Mouse (Mus musculus) limb, embryonic 11.5 days (tissue): ENCODE results near the gene Tmem91. TPM values are rescaled to one million over a fixed set of nuclear protein-coding genes. Genes with fewer than 3 reads are reported as not detected.

ENCODE experiments used
- ATAC-seq: fragments of 200-750 bp; cut with Nextera tagmentation; 2 replicates; pipeline ENCODE4 v1.8.0; 2017; ENCODE audit warnings: low read depth; ENCODE audit not compliant: insufficient number of reproducible peaks, low FRiP score, low TSS enrichment
- DNase-seq: peaks from one replicate; pipeline ENCODE4 v3.0.0-alpha.2; 2015; ENCODE audit warnings: low spot score
- H3K27ac ChIP-seq: fragments of 300-500 bp; sonication (generic); replicated peaks from 2 replicates; pipeline ENCODE4 v1.5.1; 2014; ENCODE audit warnings: low read depth, mild to moderate bottlenecking, low read length
- H3K27me3 ChIP-seq: fragments of 300-500 bp; sonication (generic); 2 replicates; pipeline ENCODE4 v1.6.1; 2014; ENCODE audit warnings: mild to moderate bottlenecking, low read length, mixed read lengths; ENCODE audit not compliant: control insufficient read depth, insufficient read depth
- H3K36me3 ChIP-seq: fragments of 300-500 bp; sonication (generic); 2 replicates; pipeline ENCODE4 v1.6.1; 2014; ENCODE audit warnings: mild to moderate bottlenecking, low read length, moderate library complexity, mixed read lengths; ENCODE audit not compliant: control insufficient read depth, insufficient read depth
- H3K4me1 ChIP-seq: fragments of 300-500 bp; sonication (generic); 2 replicates; pipeline ENCODE4 v1.6.1; 2014; ENCODE audit warnings: low read length, mixed read lengths; ENCODE audit not compliant: control insufficient read depth, insufficient read depth
- H3K4me2 ChIP-seq: fragments of 300-500 bp; sonication (generic); 2 replicates; pipeline ENCODE4 v1.6.1; 2014; ENCODE audit warnings: low read depth, mild to moderate bottlenecking, moderate library complexity; ENCODE audit not compliant: severe bottlenecking
- H3K4me3 ChIP-seq: fragments of 300-500 bp; sonication (generic); 2 replicates; pipeline ENCODE4 v1.5.1; 2014; ENCODE audit warnings: low read depth, low read length
- H3K9ac ChIP-seq: fragments of 300-500 bp; sonication (generic); 2 replicates; pipeline ENCODE4 v1.6.1; 2014; ENCODE audit warnings: mild to moderate bottlenecking, low read length
- H3K9me3 ChIP-seq: fragments of 300-500 bp; sonication (generic); 2 replicates; pipeline ENCODE4 v1.6.1; 2016; ENCODE audit warnings: low read length; ENCODE audit not compliant: control insufficient read depth
- WGBS: fragments of 180-500 bp; shearing (Covaris S2); extraction: QIAGEN DNeasy Blood & Tissue Kit; methylation state at CpG from one replicate; pipeline ENCODE4 v1.1.7; 2014; 5-methylcytosine and 5-hydroxymethylcytosine counted together
- polyA plus RNA-seq: library from polyadenylated mRNA; unstranded; fragments of >200 nt; fragmentation: Nextera tagmentation; extraction: Ambion mirVana; gene quantifications from 2 replicates; pipeline ENCODE4 v1.2.1, GENCODE M21; 2014

The Tmem91 gene
- polyA plus RNA-seq, 1 experiment from 2014 or later, result 1.7 TPM

- DNase-seq, result peak; percentile 66
- Histone ChIP-seq H3K27ac (no peak overlapping the region), H3K4me2 (peak overlapping the region; percentile 86), H3K36me3 (no peaks in the 10 kb centered on the region), H3K4me1 (peaks cover 11% of the 10 kb centered on the region; the same call in 1 of the 2 replicates), H3K9me3 (no peaks in the 10 kb centered on the region), H3K9ac (no peak overlapping the region), H3K27me3 (peaks cover 45% of the 10 kb centered on the region), H3K4me3 (peak overlapping the region; percentile 46)
- WGBS, result under 1% methylated on average over 45 of the region's 52 CpGs
- peak; percentile 41; the same call in 1 of the 2 replicates for ATAC-seq
Measured at GRCm38 (mm10) chr7:25688810-25689586, 14.0 kb upstream of the Tmem91 start.

- Histone ChIP-seq H3K36me3 (no peaks in the 10 kb centered on the region), H3K9me3 (no peaks in the 10 kb centered on the region), H3K27ac (no peak overlapping the region), H3K27me3 (peaks cover 45% of the 10 kb centered on the region), H3K9ac (peak overlapping the region; percentile 2; the same call in 1 of the 2 replicates), H3K4me2 (peak overlapping the region; percentile 86), H3K4me1 (peaks cover 11% of the 10 kb centered on the region; the same call in 1 of the 2 replicates), H3K4me3 (peak overlapping the region; percentile 46)
- DNase-seq, result peak; percentile 60
- ATAC-seq, result no peak
- under 1% methylated on average over 47 of the region's 47 CpGs for WGBS
Measured at GRCm38 (mm10) chr7:25687811-25688401, 12.9 kb upstream of the Tmem91 start.

GRCm38 (mm10) chr7:25686680-25687531 lies 11.9 kb upstream of the Tmem91 start, which contains the start of gene Tgfb1:
Gene Tgfb1 (plus strand): TSS chr7:25687002.
- no peaks in the 10 kb centered on the region for H3K36me3 ChIP-seq

GRCm38 (mm10) chr7:25685926-25686470 lies 11.0 kb upstream of the Tmem91 start:
- no peak for DNase-seq
- 0 out of 2 replicates have a peak, but pooled peaks have one; percentile 20 for ATAC-seq
- H3K4me1 ChIP-seq, result peaks cover 11% of the 10 kb centered on the region; the same call in 1 of the 2 replicates
- H3K4me3 ChIP-seq, result peak overlapping the region; percentile 46; the same call in 1 of the 2 replicates
- H3K9ac ChIP-seq, result no peak overlapping the region
- H3K27ac ChIP-seq, result no peak overlapping the region
- H3K36me3 ChIP-seq, result no peaks in the 10 kb centered on the region
- WGBS, result 69% methylated on average over 21 of the region's 21 CpGs
- H3K4me2 ChIP-seq, result peak overlapping the region; percentile 86; the same call in 1 of the 2 replicates
- H3K27me3 ChIP-seq, result peaks cover 45% of the 10 kb centered on the region
- no peaks in the 10 kb centered on the region for H3K9me3 ChIP-seq

More at GRCm38 (mm10) chr7:25686680-25687531, 11.9 kb upstream of the Tmem91 start, which contains the start of gene Tgfb1:
- H3K27me3 ChIP-seq, result peaks cover 45% of the 10 kb centered on the region
- peaks cover 11% of the 10 kb centered on the region; the same call in 1 of the 2 replicates for H3K4me1 ChIP-seq
- peak; percentile 82 for DNase-seq
- peak; percentile 45; the same call in 1 of the 2 replicates for ATAC-seq
- peak within 1 kb of the TSS; percentile 46 for H3K4me3 ChIP-seq
- H3K27ac ChIP-seq, result no peak within 1 kb of the TSS
- WGBS, result under 1% methylated on average over 57 of the region's 69 CpGs
- H3K9ac ChIP-seq, result peak within 1 kb of the TSS; percentile 55
- peak within 1 kb of the TSS; percentile 86 for H3K4me2 ChIP-seq
- no peaks in the 10 kb centered on the region for H3K9me3 ChIP-seq

DNA sequence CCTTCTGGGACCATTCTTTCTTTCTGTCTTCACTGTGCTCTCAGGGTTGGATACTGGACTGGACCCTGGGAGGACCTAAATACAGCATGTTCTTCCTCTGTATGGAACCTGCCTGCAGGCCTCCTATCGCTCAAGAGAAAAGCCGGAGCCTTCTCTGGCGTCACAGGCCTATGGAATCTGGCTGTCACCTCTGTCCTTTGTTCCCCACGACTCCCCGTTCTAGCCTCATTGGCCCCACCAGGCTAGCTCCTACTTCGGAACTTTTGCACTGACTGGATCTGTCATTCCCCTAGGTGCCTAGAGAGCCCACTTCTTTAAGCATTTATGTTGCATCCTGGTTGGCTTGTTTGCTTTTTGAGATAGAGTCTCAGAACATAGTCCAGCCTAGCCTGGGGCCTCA lies 9.7 kb upstream of the Tmem91 start:
- H3K36me3 ChIP-seq, result no peaks in the 10 kb centered on the region
- H3K9me3 ChIP-seq, result no peaks in the 10 kb centered on the region
- no peak overlapping the region for H3K27ac ChIP-seq
- H3K4me2 ChIP-seq, result no peak overlapping the region
- H3K4me1 ChIP-seq, result peaks cover 13% of the 10 kb centered on the region; the same call in 1 of the 2 replicates
- H3K27me3 ChIP-seq, result peaks cover 38% of the 10 kb centered on the region
- no peak overlapping the region for H3K4me3 ChIP-seq
- DNase-seq, result no peak
- no peak overlapping the region for H3K9ac ChIP-seq
- 91% methylated on average over 6 of the region's 6 CpGs for WGBS
- no peak for ATAC-seq

DNA sequence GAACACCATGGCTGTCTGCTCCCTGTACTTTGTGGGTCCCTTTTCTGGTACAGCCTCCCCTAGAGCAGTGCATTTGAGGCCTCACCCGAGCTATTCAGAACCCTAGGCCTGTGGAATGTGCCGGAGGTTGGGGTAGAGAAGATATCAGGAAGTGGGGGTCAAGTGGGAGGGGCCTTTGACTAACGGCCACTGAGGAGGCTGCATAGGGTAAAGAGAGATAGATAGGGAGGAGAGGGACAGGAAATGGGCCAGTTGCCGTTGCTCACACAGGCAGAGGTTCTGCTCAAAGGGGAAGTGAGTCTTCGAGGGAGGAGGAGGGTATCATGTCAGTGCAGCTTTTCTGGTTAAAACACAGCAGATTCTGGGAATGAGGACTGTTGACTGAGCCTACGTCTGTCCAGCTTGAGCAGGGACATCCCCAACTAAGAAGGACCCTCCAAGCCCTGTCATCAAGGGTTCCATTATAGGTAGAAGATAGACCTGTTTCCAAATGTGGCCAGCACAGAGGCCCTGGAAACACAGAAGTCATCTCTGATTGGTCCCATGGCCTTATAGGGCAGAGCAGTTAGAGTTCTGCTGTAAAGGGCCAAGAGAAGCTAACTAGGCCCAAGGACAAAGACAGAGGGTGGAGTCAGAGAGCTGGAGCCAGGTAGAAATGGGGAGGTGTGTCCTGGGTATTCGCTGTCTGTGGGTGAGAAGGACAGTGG lies 8.7 kb upstream of the Tmem91 start:
- no peak for DNase-seq
- H3K9me3 ChIP-seq, result no peaks in the 10 kb centered on the region
- WGBS, result 65% methylated on average over 7 of the region's 7 CpGs
- H3K4me3 ChIP-seq, result no peak overlapping the region
- H3K4me1 ChIP-seq, result peaks cover 7% of the 10 kb centered on the region; the same call in 1 of the 2 replicates
- no peak overlapping the region for H3K4me2 ChIP-seq
- H3K9ac ChIP-seq, result no peak overlapping the region
- peaks cover 28% of the 10 kb centered on the region for H3K27me3 ChIP-seq
- no peaks in the 10 kb centered on the region for H3K36me3 ChIP-seq
- ATAC-seq, result no peak
- no peak overlapping the region for H3K27ac ChIP-seq

DNA sequence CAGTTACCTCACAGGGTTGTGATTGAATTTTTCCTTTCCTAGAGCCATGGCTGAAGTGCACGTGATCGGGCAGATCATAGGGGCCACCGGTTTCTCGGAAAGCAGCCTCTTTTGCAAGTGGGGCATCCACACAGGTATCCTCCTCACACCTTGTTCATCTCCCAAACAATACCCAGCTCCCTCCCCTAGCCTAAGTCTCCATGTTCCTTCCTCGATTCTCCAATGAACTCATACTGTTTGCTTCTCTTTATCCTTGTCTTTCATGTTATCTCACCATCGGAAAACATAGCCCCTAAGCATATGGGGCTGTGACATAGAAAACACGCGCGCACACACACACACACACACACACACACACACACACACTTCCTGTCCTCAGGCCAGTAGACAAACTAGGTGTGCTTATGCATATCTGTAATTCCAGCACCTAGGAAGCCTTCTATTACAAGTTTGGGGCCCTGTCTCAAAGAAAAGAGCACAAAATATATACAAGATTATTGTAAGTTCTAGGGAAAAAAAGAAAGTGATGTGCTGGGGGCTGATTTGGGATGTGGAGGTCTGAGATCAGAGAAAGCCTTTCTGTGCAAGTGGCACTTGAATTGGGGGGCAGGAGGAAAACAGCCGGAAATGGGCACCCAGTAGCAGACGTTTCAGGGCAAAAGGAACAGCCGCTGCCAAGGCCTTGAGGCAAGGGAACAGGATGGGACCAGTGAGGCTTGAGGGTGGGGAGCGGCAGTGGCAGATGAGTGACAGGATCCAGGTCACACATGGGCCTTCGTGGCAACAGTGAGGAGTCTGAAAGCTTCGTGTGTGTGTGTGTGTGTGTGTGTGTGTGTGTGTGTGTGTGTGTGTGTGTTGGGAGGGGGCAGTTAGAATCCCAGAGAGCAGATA lies 6.6 kb upstream of the Tmem91 start:
- H3K27ac ChIP-seq, result no peak overlapping the region
- H3K27me3 ChIP-seq, result peaks cover 8% of the 10 kb centered on the region
- no peaks in the 10 kb centered on the region for H3K36me3 ChIP-seq
- H3K4me2 ChIP-seq, result peak overlapping the region; percentile 61; the same call in 1 of the 2 replicates
- no peaks in the 10 kb centered on the region for H3K9me3 ChIP-seq
- DNase-seq (no peak), ATAC-seq (no peak)
- 0 out of 2 replicates have a peak, but pooled peaks cover 2% of the 10 kb centered on the region for H3K4me1 ChIP-seq
- H3K9ac ChIP-seq, result no peak overlapping the region
- 62% methylated on average over 15 of the region's 15 CpGs for WGBS
- peak overlapping the region; percentile 58; the same call in 1 of the 2 replicates for H3K4me3 ChIP-seq
